ENCODE assay signal across 25 mouse cellular contexts in the genomic region with DNA sequence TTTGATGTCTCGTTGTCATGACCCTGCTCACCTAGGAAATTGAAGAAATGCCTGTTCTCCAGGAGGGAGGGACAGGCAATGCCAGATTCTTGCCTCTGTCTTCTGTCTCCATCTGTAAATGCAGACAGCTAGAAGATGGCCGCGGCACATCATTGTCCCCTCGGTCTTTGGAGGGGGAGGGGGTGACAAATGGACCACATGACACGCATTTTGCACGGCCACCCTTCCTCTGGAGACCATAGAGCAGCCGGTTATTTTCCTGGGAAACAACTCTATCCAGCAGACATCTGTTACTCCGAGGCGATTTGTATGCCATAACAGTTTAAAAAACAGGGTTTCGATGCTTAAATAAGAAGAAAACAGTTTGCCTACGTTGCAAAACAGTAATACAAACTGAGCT. TPM values are rescaled to one million over a fixed set of nuclear protein-coding genes. Genes with fewer than 3 reads are reported as not detected.
DNase-seq lines count a peak whose midpoint lies in the region; ATAC-seq lines count a peak whose summit lies in the region.
"Had no signal": no experiment of that assay in that cellular context is flagged by ENCODE, and none has a peak within 500 bp of the region (broad histone marks: within the 10 kb centered on the region; RNA-seq: fewer than 3 reads in every experiment).

No protein-coding gene starts in this region.

- H3K4me2 ChIP-seq in intestine, embryonic 14.5 days (ENCODE audit: low read length): no peak overlapping the region
- H3K4me2 ChIP-seq in intestine, embryonic 16.5 days (ENCODE audit: low read depth, low read length): no peak overlapping the region
- H3K4me2 ChIP-seq: embryonic facial prominence, embryonic 15.5 days; heart, embryonic 15.5 days; intestine, embryonic 15.5 days; limb, embryonic 12.5 days; liver, embryonic 11.5 days had no signal

- no peaks in the 10 kb centered on the region for H3K27me3 ChIP-seq in intestine, embryonic 14.5 days (replicated peaks; ENCODE audit: control insufficient read depth, insufficient read depth, low read length)
- H3K27me3 ChIP-seq in intestine, embryonic 16.5 days (replicated peaks; ENCODE audit: control insufficient read depth, insufficient read depth, low read length): no peaks in the 10 kb centered on the region
- H3K27me3 ChIP-seq: embryonic facial prominence, embryonic 15.5 days; heart, embryonic 15.5 days; intestine, embryonic 15.5 days; limb, embryonic 12.5 days had no signal

- peak overlapping the region; percentile 57; the same call in 1 of the 2 replicates for H3K27ac ChIP-seq in intestine, embryonic 14.5 days (ENCODE audit: low read depth)
- H3K27ac ChIP-seq in intestine, embryonic 16.5 days (ENCODE audit: low read length): no peak overlapping the region
- H3K27ac ChIP-seq: embryonic facial prominence, embryonic 15.5 days; heart, embryonic 15.5 days; intestine, embryonic 15.5 days; layer of hippocampus, adult 2 months; limb, embryonic 12.5 days had no signal

- H3K9me3 ChIP-seq in intestine, embryonic 14.5 days (ENCODE audit: control insufficient read depth, low read length): no peaks in the 10 kb centered on the region
- no peaks in the 10 kb centered on the region for H3K9me3 ChIP-seq in intestine, embryonic 16.5 days (ENCODE audit: control insufficient read depth, low read length)
- H3K9me3 ChIP-seq: embryonic facial prominence, embryonic 15.5 days; heart, embryonic 15.5 days; intestine, embryonic 15.5 days; limb, embryonic 12.5 days had no signal

- no peaks in the 10 kb centered on the region for H3K4me1 ChIP-seq in intestine, embryonic 14.5 days (replicated peaks; ENCODE audit: control insufficient read depth, insufficient read depth, low read length)
- H3K4me1 ChIP-seq in intestine, embryonic 16.5 days (ENCODE audit: control insufficient read depth, insufficient read depth, low read length): no peaks in the 10 kb centered on the region; the same call in 1 of the 2 replicates
- H3K4me1 ChIP-seq: embryonic facial prominence, embryonic 15.5 days; intestine, embryonic 15.5 days; limb, embryonic 12.5 days had no signal

- H3K9ac ChIP-seq in intestine, embryonic 14.5 days (ENCODE audit: low read length): no peak overlapping the region
- no peak overlapping the region for H3K9ac ChIP-seq in intestine, embryonic 16.5 days (ENCODE audit: low read depth, low read length)
- H3K9ac ChIP-seq: embryonic facial prominence, embryonic 15.5 days; heart, embryonic 15.5 days; intestine, embryonic 15.5 days; limb, embryonic 12.5 days; liver, postnatal 0 days had no signal

- peak; percentile 16 for DNase-seq in embryo, embryonic 10.5 days (ENCODE audit: low spot score)
- no peak for DNase-seq in embryo, embryonic 9.5 days (ENCODE audit: extremely low spot score)
- no peak for DNase-seq in intestine, embryonic 14.5 days (ENCODE audit: low spot score)
- DNase-seq in lung, postnatal 10 days: peak; percentile 66
- no peak for DNase-seq in lung, adult 18-20 months
- peak; percentile 43 to 76 for DNase-seq in lung, postnatal 4 days
- DNase-seq: adrenal gland, adult 8-10 months; cerebellum, adult 18-20 months; cerebellum, postnatal 14 days; heart, postnatal 36 days; kidney, postnatal 25 days; liver, postnatal 0 days; retina, postnatal 1 day; right cerebral cortex, postnatal 25 days; spleen, adult 18-20 months; thymus, postnatal 25 days had no signal

- no peaks in the 10 kb centered on the region for H3K36me3 ChIP-seq in intestine, embryonic 14.5 days (ENCODE audit: control insufficient read depth, insufficient read depth, low read length)
- H3K36me3 ChIP-seq in intestine, embryonic 16.5 days (ENCODE audit: control insufficient read depth, insufficient read depth, low read length): no peaks in the 10 kb centered on the region
- H3K36me3 ChIP-seq: embryonic facial prominence, embryonic 15.5 days; heart, embryonic 15.5 days; intestine, embryonic 15.5 days; limb, embryonic 12.5 days had no signal

- 48% methylated on average over 11 of the region's 11 CpGs for WGBS in intestine, embryonic 14.5 days
- WGBS in intestine, embryonic 16.5 days: 52% methylated on average over 11 of the region's 11 CpGs

- no peak for ATAC-seq in intestine, embryonic 14.5 days (replicated peaks; ENCODE audit: low FRiP score, low TSS enrichment, low read depth)
- ATAC-seq in intestine, embryonic 16.5 days: no peak
- ATAC-seq: activated CD4-positive, CD25-positive, alpha-beta regulatory T cell, adult 4 months; forebrain, embryonic 14.5 days; intestine, embryonic 15.5 days; liver, postnatal 0 days had no signal

- no peak overlapping the region for H3K4me3 ChIP-seq in intestine, embryonic 14.5 days (ENCODE audit: low read depth, low read length)
- no peak overlapping the region for H3K4me3 ChIP-seq in intestine, embryonic 16.5 days (ENCODE audit: low read length)
- H3K4me3 ChIP-seq: embryonic facial prominence, embryonic 15.5 days; heart, embryonic 15.5 days; intestine, embryonic 15.5 days; layer of hippocampus, adult 2 months; limb, embryonic 12.5 days had no signal

RNA-seq across cellular contexts. Expression of a gene that starts 51.9 kb away (rescaled TPM):
- 29.4 and 31.6 TPM in 2 replicates for polyA plus RNA-seq in intestine, embryonic 14.5 days (2014; fragmentation: Nextera tagmentation; extraction: Ambion mirVana)
- polyA plus RNA-seq in intestine, embryonic 16.5 days (2015; fragmentation: Nextera tagmentation; extraction: Ambion mirVana): 28.1 and 30.3 TPM in 2 replicates

Comparison
In these comparisons a context has a peak if more than half of its experiments do, and no peak if none do; other contexts are left out.
1. DNase-seq: peak in embryo, embryonic 10.5 days (single experiment), lung, postnatal 10 days (single experiment) and lung, postnatal 4 days (2 of 2); none in embryo, embryonic 9.5 days (single experiment), intestine, embryonic 14.5 days (single experiment) and lung, adult 18-20 months (0 of 2).